Mouse (Mus musculus) megakaryocyte, adult 5-6 weeks (primary cell): ENCODE data around the gene Nags. TPM values are rescaled to one million over a fixed set of nuclear protein-coding genes. Genes with fewer than 3 reads are reported as not detected.

Experiments used
- total RNA-seq, 2 experiments: library from RNA; stranded (forward) in 1 of 2; stranded (reverse) in 1 of 2; fragments of 153-499, 151-499 nt in 1 of 2; fragments of 221-1000, 200-1000 nt in 1 of 2; gene quantifications; 2 replicates each; pipeline versions ENCODE4 v1.2.3 to v1.2.4; 2015 to 2017

Nags gene
- total RNA-seq, 2 experiments from 2014 or later: not detected

Other genes with a start within 250 kb of the Nags start
- gene Sost, start 178.5 kb upstream of the Nags start, total RNA-seq (2015): not detected in 2 replicates
- gene Sost, start 178.5 kb upstream of the Nags start, total RNA-seq (2017): not detected in 2 replicates
- not detected in 2 replicates for gene Cfap97d1, start 161.2 kb upstream of the Nags start, total RNA-seq (2015)
- gene Cfap97d1, start 161.2 kb upstream of the Nags start, total RNA-seq (2017): not detected in 2 replicates
- gene Dusp3, start 158.5 kb upstream of the Nags start, total RNA-seq (2015): 24.9 and 30.3 TPM in 2 replicates
- gene Dusp3, start 158.5 kb upstream of the Nags start, total RNA-seq (2017): 21.9 and 25.2 TPM in 2 replicates
- gene Mpp3, start 117.1 kb upstream of the Nags start, total RNA-seq (2015): not detected in 2 replicates
- gene Mpp3, start 117.1 kb upstream of the Nags start, total RNA-seq (2017): not detected in 2 replicates
- gene Cd300lg, start 104.0 kb upstream of the Nags start, total RNA-seq (2015): 56.1 and 63.1 TPM in 2 replicates
- 37.9 and 40.4 TPM in 2 replicates for gene Cd300lg, start 104.0 kb upstream of the Nags start, total RNA-seq (2017)
- 0.02 and 0.57 TPM in 2 replicates for gene Mpp2, start 57.0 kb upstream of the Nags start, total RNA-seq (2015)
- gene Mpp2, start 57.0 kb upstream of the Nags start, total RNA-seq (2017): 0.11 TPM in 1 of 2 replicates, not detected in the other
- not detected in 2 replicates for gene Ppy, start 44.2 kb upstream of the Nags start, total RNA-seq (2015)
- gene Ppy, start 44.2 kb upstream of the Nags start, total RNA-seq (2017): not detected in 2 replicates
- gene Pyy, start 37.7 kb upstream of the Nags start, total RNA-seq (2015): not detected in 2 replicates
- not detected in 2 replicates for gene Pyy, start 37.7 kb upstream of the Nags start, total RNA-seq (2017)
- gene Tmem101, start 10.9 kb downstream of the Nags start, total RNA-seq (2015): 7.9 and 8.4 TPM in 2 replicates
- gene Tmem101, start 10.9 kb downstream of the Nags start, total RNA-seq (2017): 12.5 and 16.3 TPM in 2 replicates
- gene Lsm12, start 39.8 kb downstream of the Nags start, total RNA-seq (2015): 81.3 and 83.9 TPM in 2 replicates
- 43.0 and 46.5 TPM in 2 replicates for gene Lsm12, start 39.8 kb downstream of the Nags start, total RNA-seq (2017)
- 23.4 and 23.8 TPM in 2 replicates for gene G6pc3, start 44.1 kb downstream of the Nags start, total RNA-seq (2015)
- 14.7 and 19.1 TPM in 2 replicates for gene G6pc3, start 44.1 kb downstream of the Nags start, total RNA-seq (2017)
- gene Hdac5, start 84.7 kb downstream of the Nags start, total RNA-seq (2015): 35.0 and 47.6 TPM in 2 replicates
- gene Hdac5, start 84.7 kb downstream of the Nags start, total RNA-seq (2017): 36.2 and 36.5 TPM in 2 replicates
- 8.7 and 12.8 TPM in 2 replicates for gene BC030867, start 103.4 kb downstream of the Nags start, total RNA-seq (2015)
- 4.6 and 5.0 TPM in 2 replicates for gene BC030867, start 103.4 kb downstream of the Nags start, total RNA-seq (2017)
- 0.04 TPM in 1 of 2 replicates, not detected in the other for gene Asb16, start 123.2 kb downstream of the Nags start, total RNA-seq (2015)
- gene Asb16, start 123.2 kb downstream of the Nags start, total RNA-seq (2017): not detected in 2 replicates
- gene Tmub2, start 139.4 kb downstream of the Nags start, total RNA-seq (2015): 20.8 and 22.0 TPM in 2 replicates
- gene Tmub2, start 139.4 kb downstream of the Nags start, total RNA-seq (2017): 27.0 and 27.5 TPM in 2 replicates
- gene Atxn7l3, start 151.1 kb downstream of the Nags start, total RNA-seq (2015): 24.9 and 26.9 TPM in 2 replicates
- 25.5 and 25.7 TPM in 2 replicates for gene Atxn7l3, start 151.1 kb downstream of the Nags start, total RNA-seq (2017)
- 19.6 and 22.4 TPM in 2 replicates for gene Ubtf, start 174.2 kb downstream of the Nags start, total RNA-seq (2015)
- 82.8 and 90.2 TPM in 2 replicates for gene Ubtf, start 174.2 kb downstream of the Nags start, total RNA-seq (2017)
- gene Slc4a1, start 220.7 kb downstream of the Nags start, total RNA-seq (2015): 3.3 and 8.2 TPM in 2 replicates
- 3.3 and 7.2 TPM in 2 replicates for gene Slc4a1, start 220.7 kb downstream of the Nags start, total RNA-seq (2017)
- gene Rundc3a, start 247.9 kb downstream of the Nags start, total RNA-seq (2015): not detected in 2 replicates
- gene Rundc3a, start 247.9 kb downstream of the Nags start, total RNA-seq (2017): not detected in 2 replicates